Mouse (Mus musculus): ENCODE measurements around the gene Zscan18. TPM values are rescaled to one million over a fixed set of nuclear protein-coding genes. Genes with fewer than 3 reads are reported as not detected.
"Not testable (repeated sequence)": the region's sequence is repeated elsewhere in the genome, so short reads cannot be mapped to it uniquely, and the experiment has no call there.

Gene Zscan18
- 17.4 and 19.4 TPM in 2 replicates for polyA plus RNA-seq (2016; fragmentation: Nextera tagmentation; extraction: Ambion mirVana)

- Histone ChIP-seq H3K4me3 (peak within 1 kb of the TSS; percentile 41), H3K27ac (peak within 1 kb of the TSS; percentile 65), H3K27me3 (no peaks in the 10 kb centered on the region), H3K9ac (peak within 1 kb of the TSS; percentile 50), H3K9me3 (no peaks in the 10 kb centered on the region), H3K36me3 (peaks cover 19% of the 10 kb centered on the region), H3K4me1 (no peaks in the 10 kb centered on the region), H3K4me2 (replicated peaks) (peak within 1 kb of the TSS; percentile 70)
- ATAC-seq (ENCODE audit: insufficient number of reproducible peaks, insufficient read depth, low FRiP score, low TSS enrichment) = peak; percentile 94
- 5% methylated on average over 31 of the region's 31 CpGs for WGBS
Observed at GRCm38 (mm10) chr7:12802866-12803726, at the start of gene Zscan18. Gene Zscan18 (minus strand): TSS chr7:12803635.

GRCm38 (mm10) chr7:12835779-12836178 lies 32.3 kb upstream of the Zscan18 start:
- no peaks in the 10 kb centered on the region for H3K27me3 ChIP-seq
- peaks cover 44% of the 10 kb centered on the region for H3K36me3 ChIP-seq
- H3K27ac ChIP-seq = no peak overlapping the region
- no peaks in the 10 kb centered on the region for H3K4me1 ChIP-seq
- ATAC-seq (ENCODE audit: insufficient number of reproducible peaks, insufficient read depth, low FRiP score, low TSS enrichment) = no peak
- H3K4me2 ChIP-seq (replicated peaks) = peak overlapping the region; percentile 52
- 97% methylated on average over 4 of the region's 4 CpGs for WGBS
- peak overlapping the region; percentile 54 for H3K4me3 ChIP-seq
- peaks cover 48% of the 10 kb centered on the region for H3K9me3 ChIP-seq
- no peak overlapping the region for H3K9ac ChIP-seq

- H3K27me3 ChIP-seq = no peaks in the 10 kb centered on the region
- H3K27ac ChIP-seq = peak overlapping the region; percentile 36; the same call in 1 of the 2 replicates
- peak; percentile 39 for ATAC-seq (ENCODE audit: insufficient number of reproducible peaks, insufficient read depth, low FRiP score, low TSS enrichment)
- no peaks in the 10 kb centered on the region for H3K4me1 ChIP-seq
- peak overlapping the region; percentile 52 for H3K4me2 ChIP-seq (replicated peaks)
- peak overlapping the region; percentile 54 for H3K4me3 ChIP-seq
- H3K9me3 ChIP-seq = peaks cover 43% of the 10 kb centered on the region
- H3K36me3 ChIP-seq = peaks cover 38% of the 10 kb centered on the region
- 44% methylated on average over 13 of the region's 13 CpGs for WGBS
- peak overlapping the region; percentile 54 for H3K9ac ChIP-seq
Observed at GRCm38 (mm10) chr7:12835193-12835671, 31.8 kb upstream of the Zscan18 start.

- peak within 1 kb of the TSS; percentile 54 for H3K9ac ChIP-seq
- WGBS = 3% methylated on average over 47 of the region's 47 CpGs
- peaks cover 32% of the 10 kb centered on the region for H3K36me3 ChIP-seq
- H3K9me3 ChIP-seq = peaks cover 37% of the 10 kb centered on the region
- H3K4me2 ChIP-seq (replicated peaks) = peak within 1 kb of the TSS; percentile 52
- H3K4me1 ChIP-seq = no peaks in the 10 kb centered on the region
- no peaks in the 10 kb centered on the region for H3K27me3 ChIP-seq
- peak within 1 kb of the TSS; percentile 36; the same call in 1 of the 2 replicates for H3K27ac ChIP-seq
- H3K4me3 ChIP-seq = peak within 1 kb of the TSS; percentile 54
- peak; percentile 97 for ATAC-seq (ENCODE audit: insufficient number of reproducible peaks, insufficient read depth, low FRiP score, low TSS enrichment)
Observed at GRCm38 (mm10) chr7:12834162-12835120, 31.0 kb upstream of the Zscan18 start, which contains the start of gene Zfp110. Gene Zfp110 (plus strand): TSS chr7:12834761.

- peaks cover 20% of the 10 kb centered on the region for H3K9me3 ChIP-seq
- under 1% methylated on average over 40 of the region's 40 CpGs for whole genome bisulfite sequencing
Observed at GRCm38 (mm10) chr7:12818521-12819295, 15.3 kb upstream of the Zscan18 start, which contains the start of gene Zfp329. Gene Zfp329 (minus strand): TSS chr7:12818858.

GRCm38 (mm10) chr7:12815566-12815965 lies 12.1 kb upstream of the Zscan18 start:
- Histone ChIP-seq H3K4me1 (no peaks in the 10 kb centered on the region), H3K36me3 (peaks cover 51% of the 10 kb centered on the region), H3K27me3 (no peaks in the 10 kb centered on the region), H3K27ac (no peak overlapping the region), H3K9ac (no peak overlapping the region), H3K9me3 (peaks cover 23% of the 10 kb centered on the region), H3K4me3 (no peak overlapping the region), H3K4me2 (replicated peaks) (no peak overlapping the region)
- WGBS = 95% methylated on average over 8 of the region's 8 CpGs
- no peak for ATAC-seq (ENCODE audit: insufficient number of reproducible peaks, insufficient read depth, low FRiP score, low TSS enrichment)

More at GRCm38 (mm10) chr7:12818521-12819295, 15.3 kb upstream of the Zscan18 start, which contains the start of gene Zfp329:
- Histone ChIP-seq H3K27me3 (no peaks in the 10 kb centered on the region), H3K9ac (peak within 1 kb of the TSS; percentile 88), H3K27ac (peak within 1 kb of the TSS; percentile 86), H3K4me2 (replicated peaks) (peak within 1 kb of the TSS; percentile 64), H3K4me3 (peak within 1 kb of the TSS; percentile 83), H3K4me1 (no peaks in the 10 kb centered on the region), H3K36me3 (peaks cover 23% of the 10 kb centered on the region)
- peak; percentile 91 for ATAC-seq (ENCODE audit: insufficient number of reproducible peaks, insufficient read depth, low FRiP score, low TSS enrichment)

- Histone ChIP-seq H3K27ac (peak overlapping the region; percentile 65; the same call in 1 of the 2 replicates), H3K4me3 (peak overlapping the region; percentile 41), H3K9ac (peak overlapping the region; percentile 50), H3K27me3 (no peaks in the 10 kb centered on the region), H3K4me2 (replicated peaks) (peak overlapping the region; percentile 70), H3K36me3 (peaks cover 25% of the 10 kb centered on the region), H3K4me1 (no peaks in the 10 kb centered on the region), H3K9me3 (peaks cover 4% of the 10 kb centered on the region)
- peak; percentile 82 for ATAC-seq (ENCODE audit: insufficient number of reproducible peaks, insufficient read depth, low FRiP score, low TSS enrichment)
- 1% methylated on average over 16 of the region's 16 CpGs for WGBS
Observed at GRCm38 (mm10) chr7:12803727-12804071, 264 bp upstream of the Zscan18 start.

GRCm38 (mm10) chr7:12799554-12799953 lies 3.9 kb downstream of the Zscan18 start:
- H3K9me3 ChIP-seq = peaks cover 8% of the 10 kb centered on the region; the same call in 1 of the 2 replicates
- no peak overlapping the region for H3K9ac ChIP-seq
- H3K4me2 ChIP-seq (replicated peaks) = no peak overlapping the region
- H3K36me3 ChIP-seq = 0 out of 2 replicates have a peak, but pooled peaks cover 5% of the 10 kb centered on the region
- ATAC-seq (ENCODE audit: insufficient number of reproducible peaks, insufficient read depth, low FRiP score, low TSS enrichment) = no peak
- no peaks in the 10 kb centered on the region for H3K4me1 ChIP-seq
- WGBS = 83% methylated on average over 1 of the region's 1 CpGs
- no peaks in the 10 kb centered on the region for H3K27me3 ChIP-seq
- H3K27ac ChIP-seq = no peak overlapping the region
- H3K4me3 ChIP-seq = no peak overlapping the region

- H3K27me3 ChIP-seq = no peaks in the 10 kb centered on the region
- peaks cover 8% of the 10 kb centered on the region; the same call in 1 of the 2 replicates for H3K9me3 ChIP-seq
- WGBS = 67% methylated on average over 2 of the region's 2 CpGs
- H3K9ac ChIP-seq = no peak overlapping the region
- no peak for ATAC-seq (ENCODE audit: insufficient number of reproducible peaks, insufficient read depth, low FRiP score, low TSS enrichment)
- no peak overlapping the region for H3K4me3 ChIP-seq
- 0 out of 2 replicates have a peak, but pooled peaks cover 5% of the 10 kb centered on the region for H3K36me3 ChIP-seq
- no peaks in the 10 kb centered on the region for H3K4me1 ChIP-seq
- no peak overlapping the region for H3K4me2 ChIP-seq (replicated peaks)
- no peak overlapping the region for H3K27ac ChIP-seq
Observed at GRCm38 (mm10) chr7:12797971-12798370, 5.5 kb downstream of the Zscan18 start.

GRCm38 (mm10) chr7:12792624-12793023 lies 10.8 kb downstream of the Zscan18 start:
- not testable (repeated sequence) for H3K4me3 ChIP-seq; H3K36me3 ChIP-seq; H3K9ac ChIP-seq; H3K4me2 ChIP-seq (replicated peaks); H3K9me3 ChIP-seq; H3K4me1 ChIP-seq; H3K27me3 ChIP-seq; ATAC-seq (ENCODE audit: insufficient number of reproducible peaks, insufficient read depth, low FRiP score, low TSS enrichment); H3K27ac ChIP-seq
- 89% methylated on average over 11 of the region's 11 CpGs for WGBS

Measured in embryonic facial prominence, embryonic 12.5 days (tissue).